Mouse (Mus musculus) monocyte, adult 2 months (primary cell): Measurements from ENCODE around the gene Cntrl.

Source experiments
- DNase-seq, 2 experiments: peaks; one replicate each; pipeline ENCODE4 v3.0.0; 2022; ENCODE audit warnings: low spot score in 2 of 2, low read depth in 1 of 2

Cntrl gene

GRCm38 (mm10) chr2:35173666-35174065 is 64.4 kb downstream of the Cntrl start:
- no peak for DNase-seq

DNA sequence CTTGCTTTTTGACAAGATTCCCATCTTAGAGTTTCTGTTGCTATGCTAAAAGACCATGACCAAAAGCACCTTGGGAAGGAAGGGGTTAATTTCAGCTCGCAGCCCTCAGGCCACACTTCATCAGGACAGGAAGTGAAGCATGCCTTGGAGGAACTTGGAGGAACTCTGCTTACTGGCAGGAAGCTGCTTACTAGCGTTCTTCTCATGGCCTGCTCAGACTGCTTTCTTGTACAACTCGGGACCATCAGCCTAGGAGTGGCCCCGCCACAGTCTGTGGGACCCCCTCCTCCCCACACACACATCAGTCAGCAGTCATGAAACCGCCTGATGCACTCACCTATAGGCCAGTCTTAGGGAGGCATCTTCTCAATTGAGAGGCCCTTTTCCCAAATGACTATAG is 64.8 kb downstream of the Cntrl start:
- no peak for DNase-seq

DNA sequence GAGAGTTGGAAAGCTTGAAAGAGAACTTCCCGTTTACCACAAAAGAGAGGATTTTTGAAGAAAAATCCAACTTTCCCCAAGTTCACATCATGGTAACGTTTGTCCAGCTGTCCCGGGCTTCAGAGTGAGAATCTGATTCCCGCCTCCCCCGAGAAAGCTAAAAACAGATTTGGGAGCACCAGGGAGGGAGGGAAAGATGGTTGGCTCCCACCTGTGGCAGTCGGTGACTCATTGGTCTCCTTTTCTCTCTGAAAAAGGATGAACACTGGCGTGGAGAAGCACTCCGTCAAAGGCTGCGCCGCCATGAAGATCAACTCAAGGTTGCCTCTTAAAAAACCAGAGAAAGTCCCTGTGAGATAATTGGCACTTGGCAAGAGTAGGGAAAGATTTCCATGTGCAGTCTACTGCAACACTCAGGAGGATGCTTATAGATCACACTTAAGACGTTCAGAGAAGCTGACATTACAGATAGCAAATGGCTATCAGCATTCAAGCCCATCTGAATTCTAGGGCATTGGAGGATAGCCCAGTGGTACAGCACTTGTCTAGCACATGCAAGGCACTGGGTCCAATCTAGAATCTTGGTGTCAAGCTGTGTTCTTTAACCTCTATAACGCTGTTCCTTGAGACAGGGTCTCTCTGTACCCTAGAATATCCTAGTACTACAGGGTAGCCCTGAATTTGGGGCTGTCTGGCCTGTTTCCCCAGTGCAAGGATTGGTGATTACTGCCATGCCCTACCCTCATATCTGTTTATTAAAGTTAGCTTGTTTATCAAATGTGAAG is 66.2 kb downstream of the Cntrl start:
- no peak for DNase-seq

GRCm38 (mm10) chr2:35178153-35178552 is 68.9 kb downstream of the Cntrl start:
- no peak for DNase-seq

GRCm38 (mm10) chr2:35183115-35183673 is 73.9 kb downstream of the Cntrl start:
- no peak for DNase-seq

GRCm38 (mm10) chr2:35188929-35189328 is 79.6 kb downstream of the Cntrl start:
- DNase-seq = no peak

GRCm38 (mm10) chr2:35193976-35194375 is 84.7 kb downstream of the Cntrl start:
- no peak for DNase-seq

- DNase-seq = peak in 1 of 2 experiments; percentile 38
Observed at GRCm38 (mm10) chr2:35195626-35196544, 86.6 kb downstream of the Cntrl start.

GRCm38 (mm10) chr2:35199541-35199940 is 90.2 kb downstream of the Cntrl start:
- no peak for DNase-seq

DNA sequence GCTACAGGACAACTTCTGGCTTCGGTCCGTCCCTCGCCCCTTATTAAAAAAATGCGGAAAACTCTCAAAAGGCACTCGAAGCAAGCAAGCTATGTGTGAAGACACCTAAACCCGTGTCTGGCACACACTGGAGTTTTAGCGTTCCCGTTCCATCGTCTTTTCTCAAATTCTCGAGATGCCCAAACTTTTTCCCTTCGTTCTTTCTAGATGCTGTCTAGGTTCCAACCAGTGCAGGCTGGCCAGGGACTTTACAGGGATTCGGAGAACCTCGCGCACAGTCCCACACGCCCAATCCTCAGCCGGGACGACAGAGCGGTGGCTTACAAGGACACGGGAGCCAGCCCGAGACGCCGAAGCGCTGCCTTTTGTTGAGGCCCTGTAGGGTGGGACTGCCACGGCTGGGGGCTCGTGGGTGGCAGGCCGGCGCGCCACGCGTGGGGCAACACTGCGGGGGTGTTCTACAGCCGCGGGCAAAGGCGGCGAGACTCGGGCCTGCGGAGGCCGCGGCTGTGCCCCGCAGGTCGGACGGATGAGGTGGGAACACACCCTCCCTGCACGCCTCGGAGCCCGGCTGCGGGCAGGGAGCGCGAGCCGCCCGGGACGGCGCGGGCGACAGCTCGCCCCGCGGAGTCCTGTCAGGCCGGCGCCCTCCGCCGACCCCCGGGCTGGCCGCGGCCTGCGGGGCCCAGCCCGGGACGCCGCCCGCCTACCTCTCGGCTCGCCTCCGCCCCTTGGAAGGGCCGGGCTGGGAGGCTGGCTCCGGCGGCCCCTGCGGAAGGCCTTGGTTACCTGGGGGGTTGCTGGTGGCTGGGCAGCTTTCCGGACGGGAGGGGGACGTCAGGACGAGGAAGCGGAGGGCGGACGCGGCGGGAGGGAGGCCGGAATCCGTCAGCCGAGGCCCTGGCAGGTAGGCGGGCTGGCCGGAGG is 90.9 kb downstream of the Cntrl start:
- DNase-seq = no peak

- DNase-seq = peak; percentile 98
Observed at GRCm38 (mm10) chr2:35200898-35201668, 91.8 kb downstream of the Cntrl start, which contains the start of gene Rab14. Gene Rab14 (minus strand): TSS chr2:35201120.

DNA sequence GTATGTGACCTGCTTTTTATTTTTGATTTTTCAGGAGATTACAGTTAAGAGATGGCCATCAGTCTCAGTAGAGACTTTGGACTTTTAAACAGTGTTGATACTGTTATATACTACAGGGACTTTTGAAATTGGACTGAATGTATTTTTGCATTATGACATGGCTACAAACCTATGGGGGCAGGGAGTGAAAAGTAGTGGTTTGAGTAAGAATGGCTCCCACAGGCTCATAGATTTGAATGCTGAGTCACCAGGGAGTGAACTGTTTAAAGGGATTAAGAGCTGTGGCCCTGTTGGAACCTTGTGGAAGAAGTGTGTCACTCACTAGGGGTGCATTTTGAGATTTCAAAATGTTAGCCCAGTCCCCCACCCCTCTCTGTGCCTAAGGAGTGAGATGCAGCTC is 94.4 kb downstream of the Cntrl start:
- DNase-seq = no peak

- DNase-seq = no peak
Observed at GRCm38 (mm10) chr2:35206761-35207160, 97.5 kb downstream of the Cntrl start.

GRCm38 (mm10) chr2:35208054-35208453 is 98.8 kb downstream of the Cntrl start:
- DNase-seq = no peak

- DNase-seq = peak in 1 of 2 experiments; percentile 30
Observed at GRCm38 (mm10) chr2:35208931-35209665, 99.8 kb downstream of the Cntrl start.

DNA sequence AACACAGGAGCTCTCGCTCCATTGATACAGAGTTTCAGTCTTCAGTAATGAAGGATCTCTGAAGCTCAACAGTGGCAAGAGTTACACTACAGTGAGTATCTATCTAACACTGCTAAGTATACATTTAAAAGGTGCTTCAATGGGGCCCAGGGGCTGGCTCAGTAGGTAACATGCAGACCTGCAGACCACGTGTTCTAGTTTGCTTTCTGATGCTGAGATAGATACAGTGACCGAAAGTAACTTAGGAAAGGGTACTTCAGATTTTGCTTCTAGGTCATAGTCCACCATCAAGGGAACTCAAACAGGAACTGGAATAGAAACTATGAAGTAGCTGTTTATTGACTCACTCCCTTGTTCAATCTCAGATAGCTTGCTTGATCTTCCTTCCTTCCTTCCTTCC is 102.4 kb downstream of the Cntrl start:
- no peak for DNase-seq

- DNase-seq = no peak
Observed at GRCm38 (mm10) chr2:35213345-35213910, 104.1 kb downstream of the Cntrl start.

GRCm38 (mm10) chr2:35214881-35215358 is 105.6 kb downstream of the Cntrl start:
- DNase-seq = peak; percentile 53 to 69

- no peak for DNase-seq
Observed at GRCm38 (mm10) chr2:35215363-35215762, 106.1 kb downstream of the Cntrl start.
